Mouse (Mus musculus) olfactory bulb, adult 2 months (tissue): Measurements from ENCODE around the gene Fcho2. TPM values are rescaled to one million over a fixed set of nuclear protein-coding genes. Genes with fewer than 3 reads are reported as not detected.

Source experiments
- H3K27ac ChIP-seq: fragments of 200-500 bp; 2 replicates; pipeline ENCODE4 v1.5.1; 2012; ENCODE audit warnings: low read depth, low read length; ENCODE audit not compliant: insufficient read depth
- H3K4me1 ChIP-seq: fragments of 200-500 bp; 2 replicates; pipeline ENCODE4 v1.6.1; 2012; ENCODE audit warnings: low read length; ENCODE audit not compliant: control insufficient read depth, insufficient read depth
- H3K4me3 ChIP-seq: fragments of 200-500 bp; 2 replicates; pipeline ENCODE4 v1.5.1; 2012; ENCODE audit warnings: mild to moderate bottlenecking, low read depth, low read length, moderate library complexity; ENCODE audit not compliant: insufficient read depth
- CTCF ChIP-seq: fragments of 200-500 bp; IDR thresholded peaks from 2 replicates; pipeline ENCODE4 v1.5.1; 2012; ENCODE audit warnings: low read depth, mild to moderate bottlenecking, low read length, moderate library complexity; ENCODE audit not compliant: insufficient read depth
- POLR2A ChIP-seq: fragments of 200-500 bp; IDR thresholded peaks from 2 replicates; pipeline ENCODE4 v1.6.1; 2012; ENCODE audit warnings: mild to moderate bottlenecking, low read depth, low read length, moderate library complexity; ENCODE audit not compliant: insufficient read depth
- WGBS: fragments of 180-500 bp; shearing (Covaris S2); methylation state at CpG from one replicate; pipeline ENCODE4 v1.1.7; 2018; 5-methylcytosine and 5-hydroxymethylcytosine counted together
- polyA plus RNA-seq: library from polyadenylated mRNA; stranded (reverse); fragments of >200 nt; gene quantifications from 2 replicates; pipeline ENCODE4 v1.2.4, GENCODE M21; 2012; ENCODE audit warnings: low replicate concordance; ENCODE audit not compliant: missing spikeins, insufficient read depth, insufficient read length

Gene Fcho2
- polyA plus RNA-seq, 1 experiment = not detected

- Histone ChIP-seq H3K27ac (no peak overlapping the region), H3K4me3 (no peak overlapping the region), H3K4me1 (no peaks in the 10 kb centered on the region)
- no peak for TF ChIP-seq CTCF
- no peak for TF ChIP-seq POLR2A
- WGBS = 87% methylated on average over 8 of the region's 8 CpGs
Measured at GRCm38 (mm10) chr13:98703786-98704185, 111.5 kb downstream of the Fcho2 start.

- WGBS = 92% methylated on average over 8 of the region's 8 CpGs
- no peak overlapping the region for H3K4me3 ChIP-seq
- H3K4me1 ChIP-seq = no peaks in the 10 kb centered on the region
- no peak for TF ChIP-seq POLR2A
- TF ChIP-seq CTCF = no peak
- H3K27ac ChIP-seq = no peak overlapping the region
Measured at GRCm38 (mm10) chr13:98702361-98702760, 112.9 kb downstream of the Fcho2 start.

- no peak overlapping the region for H3K27ac ChIP-seq
- H3K4me1 ChIP-seq = no peaks in the 10 kb centered on the region
- TF ChIP-seq CTCF (no peak), POLR2A (no peak)
- WGBS = 80% methylated on average over 5 of the region's 5 CpGs
- H3K4me3 ChIP-seq = no peak overlapping the region
Measured at GRCm38 (mm10) chr13:98701309-98701675, 114.0 kb downstream of the Fcho2 start.

- Histone ChIP-seq H3K4me3 (no peak overlapping the region), H3K27ac (no peak overlapping the region), H3K4me1 (no peaks in the 10 kb centered on the region)
- TF ChIP-seq CTCF (no peak), POLR2A (no peak)
- 73% methylated on average over 10 of the region's 10 CpGs for WGBS
Measured at GRCm38 (mm10) chr13:98700661-98701308, 114.5 kb downstream of the Fcho2 start.

GRCm38 (mm10) chr13:98699982-98700540 is 115.2 kb downstream of the Fcho2 start:
- TF ChIP-seq CTCF (no peak), POLR2A (no peak)
- WGBS = 94% methylated on average over 5 of the region's 5 CpGs
- H3K27ac ChIP-seq = no peak overlapping the region

GRCm38 (mm10) chr13:98699051-98699744 is 116.1 kb downstream of the Fcho2 start:
- Histone ChIP-seq H3K27ac (no peak overlapping the region), H3K4me3 (no peak overlapping the region), H3K4me1 (peaks cover 8% of the 10 kb centered on the region)
- 91% methylated on average over 14 of the region's 14 CpGs for WGBS
- TF ChIP-seq CTCF (no peak), POLR2A (no peak)

More at GRCm38 (mm10) chr13:98699982-98700540, 115.2 kb downstream of the Fcho2 start:
- Histone ChIP-seq H3K4me1 (peaks cover 2% of the 10 kb centered on the region), H3K4me3 (no peak overlapping the region)

- 96% methylated on average over 3 of the region's 3 CpGs for WGBS
- TF ChIP-seq POLR2A = no peak
- TF ChIP-seq CTCF = no peak
- H3K4me3 ChIP-seq = no peak overlapping the region
- peaks cover 8% of the 10 kb centered on the region for H3K4me1 ChIP-seq
- H3K27ac ChIP-seq = no peak overlapping the region
Measured at GRCm38 (mm10) chr13:98696716-98697115, 118.5 kb downstream of the Fcho2 start.

GRCm38 (mm10) chr13:98695546-98695945 is 119.7 kb downstream of the Fcho2 start:
- Histone ChIP-seq H3K4me1 (peaks cover 8% of the 10 kb centered on the region), H3K4me3 (no peak overlapping the region), H3K27ac (no peak overlapping the region)
- no peak for TF ChIP-seq POLR2A
- no peak for TF ChIP-seq CTCF
- WGBS = 63% methylated on average over 2 of the region's 2 CpGs

- H3K4me1 ChIP-seq = peaks cover 8% of the 10 kb centered on the region
- TF ChIP-seq POLR2A (no peak), CTCF (no peak)
- peak within 1 kb of the TSS; percentile 17; the same call in 1 of the 2 replicates for H3K4me3 ChIP-seq
- no peak within 1 kb of the TSS for H3K27ac ChIP-seq
- WGBS = 5% methylated on average over 44 of the region's 44 CpGs
Measured at GRCm38 (mm10) chr13:98694773-98695314, 120.4 kb downstream of the Fcho2 start, which contains the start of gene Tmem171. Gene Tmem171, minus strand, starts transcription at chr13:98694834.
